Mouse (Mus musculus) CD4-positive naive resting alpha-beta T cell, adult 57 days (primary cell): ENCODE data around the gene Pdxdc1. TPM values are rescaled to one million over a fixed set of nuclear protein-coding genes. Genes with fewer than 3 reads are reported as not detected.

Source experiments
- total RNA-seq: library from RNA; stranded (reverse); gene quantifications from one replicate; pipeline ENCODE4 v1.2.4, GENCODE M21; 2023

The Pdxdc1 gene
- 80.1 TPM for total RNA-seq

GRCm38 (mm10) chr16:13902888-13903483 is at the start of gene Pdxdc1, which contains the start of gene Mpv17l:
TSS of gene Pdxdc1 (minus strand) at chr16:13903131.
TSS of gene Mpv17l (plus strand) at chr16:13903161.

DNA sequence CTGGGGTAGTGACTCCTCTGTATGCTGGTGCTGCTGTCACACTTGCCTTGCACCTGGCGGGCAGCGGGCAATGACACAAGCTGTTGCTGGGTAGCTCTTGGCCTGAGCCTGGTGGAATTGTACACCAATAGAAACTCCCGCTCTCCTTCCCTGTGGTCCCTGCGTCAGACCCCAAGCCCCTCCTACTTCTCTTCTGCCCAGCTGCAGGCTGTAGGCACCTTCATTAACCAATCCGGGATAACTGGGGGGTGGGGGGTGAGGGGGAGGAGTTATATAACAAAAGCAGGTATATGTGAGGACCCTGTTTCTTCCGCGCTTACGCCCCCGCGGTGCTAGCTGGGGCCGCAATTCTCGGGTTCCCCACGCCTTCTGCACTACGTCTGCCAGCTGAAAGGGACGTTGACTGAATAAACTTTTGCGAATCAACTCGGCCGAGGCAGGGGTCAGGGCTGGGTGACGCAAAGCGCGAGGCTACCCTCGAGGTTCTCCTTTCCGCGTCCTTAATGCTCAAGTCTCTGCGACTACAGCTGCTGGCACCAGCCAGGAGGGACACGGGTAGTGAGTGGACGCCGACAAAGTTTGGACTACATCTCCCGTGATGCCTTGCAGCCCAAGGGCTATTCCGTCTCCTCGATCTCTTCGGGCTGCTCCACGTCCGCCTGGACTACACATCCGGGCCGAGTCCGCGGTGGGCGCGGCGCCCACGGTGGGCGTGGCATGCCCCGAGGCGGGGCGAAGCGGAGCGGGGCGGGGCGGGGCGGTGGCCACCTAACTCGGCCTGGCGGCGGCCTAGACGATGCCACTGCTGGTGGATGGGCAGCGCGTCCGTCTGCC is 84.2 kb downstream of the Pdxdc1 start, which contains the start of gene Ntan1:
TSS of gene Ntan1 (plus strand) at position 286 of the 834 bp plus-strand sequence.

Other genes starting within 250 kb of the Pdxdc1 start
- gene Parn, start 235.0 kb downstream of the Pdxdc1 start, total RNA-seq, result 35.2 TPM
- 69.1 TPM for gene Bfar, start 231.3 kb downstream of the Pdxdc1 start, total RNA-seq
- 19.2 TPM for gene 3110001I22Rik, start 231.2 kb downstream of the Pdxdc1 start, total RNA-seq
- gene Pla2g10, start 172.1 kb downstream of the Pdxdc1 start, total RNA-seq, result not detected
- 32.1 TPM for gene Rrn3, start 122.4 kb downstream of the Pdxdc1 start, total RNA-seq
- 64.1 TPM for gene Ntan1, start 84.3 kb downstream of the Pdxdc1 start, total RNA-seq
- 0.98 TPM for gene Mpv17l, start within 50 bp of the Pdxdc1 start, total RNA-seq
- not detected for gene 2900011O08Rik, start 83.5 kb upstream of the Pdxdc1 start, total RNA-seq
- not detected for gene Ifitm7, start 83.8 kb upstream of the Pdxdc1 start, total RNA-seq